Mouse (Mus musculus) MEL (cell line): ENCODE measurements around the gene Rela.

Source experiments
- CTCF ChIP-seq, 3 experiments: IDR thresholded peaks in 2 of 3; conservative IDR thresholded peaks in 1 of 3; 2 replicates each; pipeline ENCODE4 v1.5.1; 2011 to 2012; ENCODE audit warnings: low read length in 3 of 3, low read depth in 2 of 3, mild to moderate bottlenecking in 2 of 3, improper control_type of control experiment in 1 of 3, inconsistent platforms in 1 of 3, mixed read lengths in 1 of 3, moderate library complexity in 1 of 3; ENCODE audit not compliant: control insufficient read depth in 1 of 3, insufficient read depth in 1 of 3, poor library complexity in 1 of 3, severe bottlenecking in 1 of 3
- E2F4 ChIP-seq: IDR thresholded peaks from 2 replicates; pipeline ENCODE4 v1.6.1; 2011; ENCODE audit warnings: low read depth, low read length, improper control_type of control experiment, borderline replicate concordance
- ELF1 ChIP-seq: IDR thresholded peaks from 2 replicates; pipeline ENCODE4 v1.6.1; 2014; ENCODE audit warnings: low read depth, mild to moderate bottlenecking, inconsistent platforms, low read length, improper control_type of control experiment, moderate library complexity
- EP300 ChIP-seq, 2 experiments: IDR thresholded peaks; 2 replicates each; pipeline ENCODE4 v1.6.1; 2011; ENCODE audit warnings: improper control_type of control experiment in 2 of 2, low read length in 2 of 2, low read depth in 1 of 2, mild to moderate bottlenecking in 1 of 2
- GATA1 ChIP-seq: IDR thresholded peaks from 2 replicates; pipeline ENCODE4 v1.6.1; 2011; ENCODE audit warnings: low read depth, low read length, improper control_type of control experiment
- NRF1 ChIP-seq: IDR thresholded peaks from 2 replicates; pipeline ENCODE4 v1.6.1; 2014; ENCODE audit warnings: low read depth, mild to moderate bottlenecking, inconsistent platforms, low read length, improper control_type of control experiment, moderate library complexity; ENCODE audit not compliant: poor library complexity, insufficient read depth, severe bottlenecking
- POLR2A ChIP-seq, 2 experiments: IDR thresholded peaks; 2 replicates each; pipeline ENCODE4 v1.6.1; 2011 to 2012; ENCODE audit warnings: low read length in 2 of 2, mild to moderate bottlenecking in 2 of 2, control low read depth in 1 of 2, improper control_type of control experiment in 1 of 2, low read depth in 1 of 2, moderate library complexity in 1 of 2; ENCODE audit not compliant: control insufficient read depth in 1 of 2, insufficient read depth in 1 of 2, poor library complexity in 1 of 2
- TCF12 ChIP-seq: IDR thresholded peaks from 2 replicates; pipeline ENCODE4 v1.6.1; 2014; ENCODE audit warnings: low read depth, mild to moderate bottlenecking, inconsistent platforms, low read length, improper control_type of control experiment, moderate library complexity
- ZMIZ1 ChIP-seq: IDR thresholded peaks from 2 replicates; pipeline ENCODE4 v1.6.1; 2012; ENCODE audit warnings: low read depth, mild to moderate bottlenecking, inconsistent platforms, low read length, improper control_type of control experiment, moderate library complexity
- ZNF384 ChIP-seq: IDR thresholded peaks from 2 replicates; pipeline ENCODE4 v1.6.1; 2012; ENCODE audit warnings: low read depth, mild to moderate bottlenecking, inconsistent platforms, low read length, improper control_type of control experiment

DNA sequence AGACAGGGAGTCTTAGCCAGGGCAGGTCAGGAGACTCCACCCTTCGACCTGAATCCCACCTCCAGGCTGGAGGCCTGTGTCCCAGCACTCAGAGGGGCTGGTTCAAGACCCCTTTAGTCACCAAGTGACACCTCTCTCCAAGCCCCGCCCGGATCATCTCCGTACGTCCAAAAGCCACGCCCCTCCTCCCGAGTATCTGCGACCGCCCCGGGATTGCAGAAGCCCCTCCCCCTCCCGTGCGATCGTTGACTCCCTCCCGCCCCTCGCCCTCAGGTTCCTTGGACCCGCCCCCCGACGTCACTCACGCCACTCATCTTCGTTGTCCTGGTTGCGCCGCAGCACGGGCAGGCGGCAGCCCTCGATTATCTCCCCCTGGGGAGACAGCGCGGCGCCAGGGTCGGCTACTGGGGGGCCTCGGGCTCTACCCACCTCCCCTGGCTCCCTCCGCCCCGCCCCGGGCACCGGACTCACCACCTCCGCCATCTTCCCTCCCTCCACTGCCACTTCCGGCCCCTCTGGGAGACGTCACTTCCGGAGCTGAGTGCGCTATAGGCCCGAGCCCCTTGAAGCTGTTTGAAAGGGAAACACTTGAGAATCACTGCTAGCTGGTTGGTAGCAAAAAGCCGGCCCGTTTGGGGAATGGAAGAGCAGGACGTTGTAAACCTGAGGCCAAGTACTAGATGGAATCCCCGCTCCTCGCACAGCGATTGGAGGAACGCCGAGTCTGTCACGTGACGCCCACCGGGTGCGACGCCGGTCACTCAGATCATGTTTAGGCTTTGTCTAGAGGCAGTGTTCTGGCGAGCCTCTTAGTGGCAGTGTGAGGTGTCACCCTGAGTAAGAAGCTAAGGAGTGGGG is 27.5 kb upstream of the Rela start, which contains the start of gene Kat5:
- TF ChIP-seq GATA1 (no peak), POLR2A (IDR thresholded peaks at IDR 0.05; ENCODE audit: control insufficient read depth in 1 of 2, insufficient read depth in 1 of 2, low read depth in 1 of 2, low read length in 2 of 2, poor library complexity in 1 of 2) (peak; percentile 59 to 83), EP300 (IDR thresholded peaks at IDR 0.05; ENCODE audit: low read depth in 1 of 2, low read length in 2 of 2) (no peak; a peak in 1 of 4 replicates), CTCF (IDR thresholded peaks at IDR 0.05 in 2 of 3, conservative IDR thresholded peaks at IDR 0.05 in 1 of 3; ENCODE audit: control insufficient read depth in 1 of 3, insufficient read depth in 1 of 3, low read depth in 2 of 3, low read length in 3 of 3, poor library complexity in 1 of 3, severe bottlenecking in 1 of 3) (peak in 1 of 3 experiments; percentile 16; a peak in 1 of 6 replicates), NRF1 (no peak), ELF1 (peak; percentile 84), ZNF384 (no peak), E2F4 (peak; percentile 49; the same call in 1 of the 2 replicates), ZMIZ1 (peak; percentile 91), TCF12 (peak; percentile 40; the same call in 1 of the 2 replicates)
